In genomic region chr6:79631683-79632082, GRCm38 (mm10) we compare ENCODE assay signal across 8 mouse cellular contexts.
DNase-seq lines count a peak whose midpoint lies in the region.
"Not testable (repeated sequence)": the region's sequence is repeated elsewhere in the genome, so short reads cannot be mapped to it uniquely, and the experiment has no call there.

No protein-coding gene starts in this region.

- intact Hi-C loops in left cerebral cortex, postnatal 14 days (cut with DNase I), result not testable (repeated sequence)

- peak; percentile 3 to 62 for DNase-seq in adrenal gland, adult (ENCODE audit: inconsistent age in 2 of 2, low spot score in 1 of 2)
- peak; percentile 90 for DNase-seq in heart, adult 11 months
- peak; percentile 5 for DNase-seq in heart, postnatal 4 days
- peak; percentile 12 for DNase-seq in kidney, postnatal 14 days
- peak; percentile 4 to 31 for DNase-seq in left cerebral cortex, postnatal 14 days (ENCODE audit: low spot score in 2 of 2)
- DNase-seq in monocyte, adult 2 months (ENCODE audit: low read depth in 1 of 2, low spot score in 2 of 2), result peak; percentile 0 to 2
- peak; percentile 20 to 63 for DNase-seq in spleen, postnatal 4 days (ENCODE audit: low spot score in 2 of 2)
- DNase-seq in urinary bladder, adult 18-20 months (ENCODE audit: low spot score in 2 of 2), result peak; percentile 0 to 4

Comparison
In these comparisons a context has a peak if more than half of its experiments do, and no peak if none do; other contexts are left out.
1. Peak in every context shown above with its lines: DNase-seq.
2. DNase-seq: peak in every context shown above with its lines; median percentile 90 in heart, adult 11 months; 42 in spleen, postnatal 4 days; 32 in adrenal gland, adult; 18 in left cerebral cortex, postnatal 14 days; 12 in kidney, postnatal 14 days; 5 in heart, postnatal 4 days; 2 in urinary bladder, adult 18-20 months; 1 in monocyte, adult 2 months.